Mouse (Mus musculus): ENCODE measurements around the gene Wls.
A peak's percentile ranks its signal among the peaks of the same experiment; 100 is the strongest.

The Wls gene

GRCm38 (mm10) chr3:159839481-159839880 is at the start of gene Wls:
TSS of gene Wls (plus strand) at chr3:159839672.
- peak in 1 of 2 experiments; percentile 7 for DNase-seq (ENCODE audit: low spot score in 2 of 2)

- DNase-seq (ENCODE audit: low spot score in 2 of 2), result no peak
These were observed 49.7 kb upstream of the Wls start for GRCm38 (mm10) chr3:159789781-159790180.

DNA sequence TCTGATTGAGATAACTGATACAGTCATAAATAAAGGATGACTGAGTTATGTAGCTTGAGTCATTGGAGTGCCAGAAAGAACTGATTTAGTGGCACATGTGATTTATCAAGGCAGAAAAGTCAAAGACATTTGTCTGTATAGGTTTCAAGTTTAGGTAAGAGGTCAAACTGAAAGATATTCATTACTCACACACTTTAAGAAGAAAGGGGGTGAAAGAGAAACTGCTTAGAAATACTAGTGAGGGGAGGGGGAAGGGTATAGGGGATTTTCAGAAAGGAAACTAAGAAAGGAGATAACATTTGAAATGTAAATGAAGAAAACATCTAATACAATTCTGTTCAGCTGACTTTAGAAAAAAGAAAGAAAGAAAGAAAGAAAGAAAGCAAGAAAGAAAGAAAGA is 7.9 kb upstream of the Wls start:
- DNase-seq (ENCODE audit: low spot score in 2 of 2), result no peak

DNA sequence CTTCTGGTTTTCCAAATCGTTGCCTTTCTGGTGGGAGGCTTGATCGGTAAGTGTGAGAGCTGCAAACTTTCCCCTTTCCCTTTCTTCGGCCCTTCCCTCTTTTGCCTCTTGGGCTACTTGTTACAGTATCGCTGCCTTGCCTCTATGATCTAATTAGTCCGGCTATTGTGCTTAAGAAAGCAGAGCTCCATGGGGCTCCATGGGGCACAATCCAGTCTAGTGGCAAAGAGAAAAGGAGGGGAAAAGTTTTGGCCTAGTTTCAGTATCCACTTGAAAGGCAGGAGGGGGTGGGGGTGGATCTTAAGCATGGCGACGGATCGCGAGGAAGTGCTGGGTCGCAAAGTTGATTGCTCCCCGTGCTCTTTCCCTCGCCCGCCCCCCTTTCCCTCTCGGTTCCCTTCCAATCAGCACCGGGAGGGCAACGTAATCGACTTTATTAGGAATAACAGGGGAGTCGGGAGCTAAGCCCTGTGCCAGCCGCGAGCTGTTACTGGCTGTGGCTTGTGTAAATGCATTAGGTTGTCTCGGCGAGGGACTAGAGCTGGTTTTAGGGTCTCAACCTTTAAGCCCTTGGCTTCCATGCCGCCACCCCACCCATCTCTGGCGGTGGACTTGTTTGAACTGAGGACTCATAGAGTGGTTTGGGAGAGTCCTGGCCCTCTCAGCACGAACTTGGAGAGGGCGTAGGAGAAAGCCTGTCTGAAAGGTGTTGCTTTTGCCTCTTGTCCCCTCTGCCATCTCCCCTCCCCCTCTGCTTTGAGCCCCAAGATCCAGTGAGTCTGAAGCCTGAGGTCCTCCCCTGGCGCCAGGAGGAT is 737 bp downstream of the Wls start:
- no peak for DNase-seq (ENCODE audit: low spot score in 2 of 2)

DNA sequence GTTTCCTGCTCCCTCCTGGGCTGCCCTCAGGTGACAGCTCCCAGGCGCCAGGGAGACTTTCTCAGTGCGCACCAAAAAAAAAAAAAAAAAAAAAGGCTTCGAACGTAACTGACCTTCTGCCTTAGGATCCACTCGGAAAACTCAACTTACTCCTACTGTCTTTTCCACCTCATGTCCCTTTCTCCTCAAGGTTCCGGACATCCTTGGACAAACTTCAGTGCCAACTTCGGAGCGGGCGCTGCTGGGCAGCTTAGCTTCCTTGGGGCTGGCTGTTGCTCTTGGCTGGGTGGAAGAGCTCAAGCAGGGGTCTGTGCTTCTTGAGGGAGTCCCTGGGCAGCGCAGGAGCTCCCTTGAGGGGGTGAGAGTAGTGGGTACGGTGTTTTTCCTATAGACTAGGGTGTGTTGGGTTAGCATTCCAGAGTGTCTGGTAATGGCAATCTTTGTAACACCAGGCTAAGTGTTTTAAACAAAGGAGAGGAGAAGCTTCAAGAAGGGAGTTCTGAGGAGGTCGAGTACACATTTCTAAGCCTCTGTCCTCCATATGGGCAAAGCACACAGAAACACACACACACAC is 1.4 kb downstream of the Wls start:
- no peak for DNase-seq (ENCODE audit: low spot score in 2 of 2)

DNA sequence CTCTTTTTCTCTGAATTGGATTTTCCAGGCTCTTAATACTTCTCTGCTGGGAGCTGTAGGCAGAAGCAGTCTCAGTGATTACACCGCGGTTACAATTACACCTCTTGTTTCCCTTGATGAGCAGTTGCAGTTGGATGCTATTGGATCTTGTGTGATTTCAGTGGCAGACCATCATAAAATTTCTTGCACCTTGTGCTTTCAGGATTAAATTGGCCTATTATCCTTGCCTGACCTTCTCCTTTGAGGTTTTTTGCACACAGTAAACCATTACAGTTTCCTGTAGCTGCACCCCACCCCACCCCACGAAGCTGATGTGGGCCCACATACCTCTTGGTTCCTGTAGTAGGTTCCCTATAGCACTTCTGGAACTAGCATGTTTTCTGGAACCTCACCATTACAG is 2.0 kb downstream of the Wls start:
- DNase-seq (ENCODE audit: low spot score in 2 of 2), result no peak

GRCm38 (mm10) chr3:159843135-159843534 is 3.7 kb downstream of the Wls start:
- no peak for DNase-seq (ENCODE audit: low spot score in 2 of 2)

DNA sequence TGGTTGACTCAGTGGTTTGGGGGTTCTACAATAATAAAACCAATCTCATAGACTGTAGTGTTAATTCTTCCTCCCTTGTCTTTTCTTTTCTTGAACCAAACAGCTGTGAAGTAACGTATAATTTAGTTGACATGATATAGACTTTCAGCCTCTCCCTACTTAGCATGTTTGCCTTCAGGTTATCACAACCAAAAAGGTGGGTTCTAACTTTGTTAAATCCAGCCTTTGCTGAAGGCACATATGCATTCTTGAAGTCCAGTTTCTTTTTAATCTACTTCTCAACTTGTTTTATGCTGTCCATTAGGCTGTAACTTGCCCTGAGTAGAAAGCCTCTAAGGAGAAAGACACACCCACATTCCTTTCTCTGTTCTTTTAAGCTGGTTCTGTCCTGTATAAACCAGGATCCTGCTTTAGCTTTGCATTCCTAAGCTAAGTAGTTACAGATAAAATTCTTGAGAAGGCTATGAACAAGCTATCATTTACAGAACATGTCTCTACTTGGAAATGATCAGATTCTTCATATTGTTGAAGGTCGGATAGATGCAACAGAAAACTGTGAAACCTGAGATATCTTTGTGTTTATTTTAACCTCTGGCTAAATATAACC is 8.0 kb downstream of the Wls start:
- DNase-seq (ENCODE audit: low spot score in 2 of 2), result no peak

- DNase-seq (ENCODE audit: low spot score in 2 of 2), result no peak
These were observed 8.7 kb downstream of the Wls start for GRCm38 (mm10) chr3:159848156-159848555.

- no peak for DNase-seq (ENCODE audit: low spot score in 2 of 2)
These were observed 12.0 kb downstream of the Wls start for GRCm38 (mm10) chr3:159851476-159851875.

DNA sequence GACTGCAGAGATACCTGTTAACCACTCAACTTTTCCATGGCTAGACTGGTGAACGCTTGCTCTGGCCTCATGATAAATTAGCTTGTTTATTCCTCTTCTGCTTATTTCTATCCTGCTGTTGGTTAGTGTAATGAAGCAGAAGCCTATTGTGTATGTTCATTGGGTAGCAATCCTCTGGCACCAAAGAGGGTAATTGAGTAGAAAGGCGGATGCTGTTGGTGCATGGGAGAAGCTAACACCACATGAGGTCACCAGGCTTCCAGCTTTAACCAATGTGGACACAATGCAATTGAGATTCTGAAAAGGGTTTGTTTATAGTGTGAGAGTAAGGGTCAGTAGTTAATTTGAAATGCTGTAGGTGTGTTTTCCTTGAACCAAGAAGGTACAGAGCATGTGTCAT is 12.5 kb downstream of the Wls start:
- no peak for DNase-seq (ENCODE audit: low spot score in 2 of 2)

- no peak for DNase-seq (ENCODE audit: low spot score in 2 of 2)
These were observed 17.6 kb downstream of the Wls start for GRCm38 (mm10) chr3:159857112-159857511.

GRCm38 (mm10) chr3:159865691-159866090 is 26.2 kb downstream of the Wls start:
- DNase-seq (ENCODE audit: low spot score in 2 of 2), result no peak

DNA sequence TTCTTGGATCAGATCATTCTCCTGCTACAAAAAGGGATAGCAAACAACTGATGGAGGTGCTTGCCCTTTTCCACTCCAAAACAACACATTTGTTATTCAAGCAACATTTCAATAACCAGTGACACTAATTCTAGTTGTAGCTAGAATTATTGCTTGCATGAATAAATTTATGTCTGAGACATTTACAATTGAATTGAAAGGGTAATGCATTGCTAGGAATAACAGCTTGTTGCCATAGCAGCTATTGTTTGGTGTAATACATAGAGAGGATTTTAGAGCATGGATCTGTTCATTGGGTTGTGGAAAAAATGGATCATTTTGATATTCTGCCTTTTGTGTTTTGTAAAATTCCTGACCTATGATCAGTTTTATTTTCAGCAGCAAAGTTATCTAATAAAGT is 39.5 kb downstream of the Wls start:
- no peak for DNase-seq (ENCODE audit: low spot score in 2 of 2)

GRCm38 (mm10) chr3:159883325-159883724 is 43.9 kb downstream of the Wls start:
- no peak for DNase-seq (ENCODE audit: low spot score in 2 of 2)

DNA sequence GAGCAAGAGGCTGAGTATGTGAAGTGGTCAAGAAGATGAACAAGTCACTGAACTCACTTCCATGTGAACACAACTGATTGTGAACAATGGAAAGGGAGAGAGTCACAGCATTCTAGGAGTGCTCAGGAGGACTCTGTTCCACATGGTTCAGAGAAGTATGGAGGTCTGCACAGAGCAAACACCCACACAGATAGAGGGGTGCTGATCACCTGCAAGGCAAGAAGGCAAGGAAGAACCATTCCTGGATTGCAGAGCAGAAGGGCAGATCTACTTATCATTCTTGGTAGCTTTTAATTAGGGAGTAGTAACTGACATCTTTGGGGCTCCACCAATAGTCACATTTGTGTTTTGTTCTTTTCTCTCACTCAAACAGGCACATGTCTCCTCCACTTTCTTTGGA is 45.3 kb downstream of the Wls start:
- no peak for DNase-seq (ENCODE audit: low spot score in 2 of 2)

DNA sequence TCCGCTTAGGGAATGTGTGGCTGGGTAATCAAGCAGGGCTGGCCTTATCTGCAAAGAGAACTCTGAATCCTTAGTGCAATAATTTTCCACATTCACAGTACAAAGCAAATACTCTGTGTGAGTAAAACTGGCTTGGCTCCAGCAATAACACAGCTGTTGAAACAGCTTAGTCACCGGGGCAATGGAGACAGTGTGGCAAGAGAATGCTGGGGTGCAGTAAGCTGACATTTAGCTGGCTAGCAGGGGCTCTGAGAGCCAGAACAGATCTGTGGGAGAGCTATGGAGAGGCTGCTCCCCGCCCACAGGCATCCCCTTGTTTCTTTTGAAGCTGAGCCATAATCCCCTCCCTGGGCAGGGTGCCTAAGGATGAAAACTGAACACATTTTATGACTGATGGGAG is 45.8 kb downstream of the Wls start:
- DNase-seq (ENCODE audit: low spot score in 2 of 2), result no peak

DNA sequence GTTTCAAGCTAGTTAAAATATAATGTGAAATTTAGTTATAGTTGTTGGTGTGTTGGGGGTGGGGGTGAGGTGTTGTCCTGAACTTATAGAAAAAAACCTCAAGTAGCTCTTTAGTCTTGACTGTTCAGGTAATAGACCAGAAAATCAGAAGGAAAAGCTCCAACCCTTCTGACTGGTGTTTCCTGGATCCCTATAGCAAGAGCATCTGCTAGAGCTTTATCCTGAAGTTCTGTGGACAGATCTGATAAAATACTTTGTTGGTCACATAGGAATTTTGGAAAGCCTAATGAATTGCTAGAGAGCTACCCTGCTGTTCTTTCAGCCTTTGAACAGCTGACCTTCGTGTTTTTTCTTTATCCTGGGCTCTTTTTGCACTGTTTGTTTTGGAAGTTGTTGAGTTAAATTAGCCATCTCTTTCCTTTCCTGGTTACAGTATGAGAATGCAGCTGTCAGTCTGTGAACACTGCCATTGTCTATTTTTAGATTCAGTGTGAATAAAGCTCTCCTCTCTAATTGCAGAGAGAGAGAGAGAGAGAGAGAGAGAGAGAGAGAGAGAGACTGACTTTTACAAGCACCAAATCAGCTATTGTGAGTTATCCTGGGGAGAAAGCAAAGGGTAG is 46.4 kb downstream of the Wls start:
- DNase-seq (ENCODE audit: low spot score in 2 of 2), result no peak

- DNase-seq (ENCODE audit: low spot score in 2 of 2), result no peak
These were observed 50.9 kb downstream of the Wls start for GRCm38 (mm10) chr3:159890176-159891056.

DNA sequence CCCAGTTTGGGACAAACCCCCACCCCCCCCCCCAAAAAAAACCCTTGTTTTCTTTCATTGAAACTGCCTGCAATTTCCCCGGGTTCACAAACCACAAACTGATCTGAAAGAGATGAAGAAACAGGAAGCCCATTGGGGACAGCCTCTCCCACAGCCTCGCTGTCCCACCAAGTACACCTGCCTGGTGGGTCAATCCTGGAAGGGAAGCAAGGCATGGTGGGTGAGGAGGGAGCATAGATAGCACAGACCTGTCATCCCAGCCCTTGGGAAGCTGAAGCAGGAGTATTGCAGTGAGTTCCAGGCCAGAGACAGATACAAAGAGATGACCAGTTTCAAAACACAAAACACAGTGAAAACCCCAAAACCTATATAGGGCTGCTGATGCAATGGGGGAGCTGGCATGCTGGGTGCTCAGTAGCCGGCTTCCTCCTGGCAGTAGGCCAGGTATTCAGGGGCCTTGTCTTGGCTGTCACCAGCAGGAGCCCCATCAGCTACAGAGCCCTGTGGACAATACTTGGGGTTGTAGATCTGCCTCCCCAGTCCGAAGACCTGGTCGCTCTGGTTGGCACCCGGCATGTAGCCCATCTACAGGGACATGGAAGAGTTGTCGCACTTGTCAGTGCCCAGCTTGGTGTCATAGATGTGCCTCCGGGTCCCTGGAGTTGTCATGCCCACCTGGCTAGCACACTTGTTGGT is 51.7 kb downstream of the Wls start:
- no peak for DNase-seq (ENCODE audit: low spot score in 2 of 2)

DNA sequence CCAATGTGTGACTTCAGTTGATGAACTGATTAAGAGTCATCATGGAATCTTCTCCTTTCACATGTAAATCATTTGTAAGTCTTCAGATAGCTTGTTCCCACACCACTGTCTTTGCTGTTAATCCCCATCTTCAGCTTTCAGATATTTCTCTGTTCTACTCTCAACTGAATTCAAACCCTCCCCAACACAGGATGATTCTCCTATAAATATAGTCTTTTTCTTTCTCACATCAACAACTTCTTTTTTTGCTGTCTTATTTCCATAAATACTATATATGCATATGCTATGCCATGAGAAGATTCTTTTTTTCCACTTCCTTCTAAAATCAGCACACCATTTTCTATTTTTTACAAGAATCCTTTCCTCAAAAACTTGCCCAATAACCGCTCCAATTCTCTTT is 67.9 kb downstream of the Wls start:
- DNase-seq (ENCODE audit: low spot score in 2 of 2), result no peak

Data from spleen, postnatal 14 days (tissue).